Mouse (Mus musculus): ENCODE results near the gene Ddx19b.
A peak's percentile ranks its signal among the peaks of the same experiment; 100 is the strongest.
"Not testable (repeated sequence)": the region's sequence is repeated elsewhere in the genome, so short reads cannot be mapped to it uniquely, and the experiment has no call there.

Gene Ddx19b

GRCm38 (mm10) chr8:111033482-111034215 is 2.1 kb upstream of the Ddx19b start:
- peak; percentile 99 for DNase-seq

- DNase-seq, result no peak
These were observed 1.4 kb upstream of the Ddx19b start, which contains the start of gene Aars for GRCm38 (mm10) chr8:111032916-111033315. TSS of gene Aars (plus strand) at chr8:111033144.

GRCm38 (mm10) chr8:111030045-111030444 is 1.5 kb downstream of the Ddx19b start:
- DNase-seq, result no peak

GRCm38 (mm10) chr8:111029589-111029988 is 2.0 kb downstream of the Ddx19b start:
- DNase-seq, result no peak

GRCm38 (mm10) chr8:111027391-111027937 is 4.1 kb downstream of the Ddx19b start:
- peak; percentile 87 for DNase-seq

GRCm38 (mm10) chr8:111026609-111027008 is 4.9 kb downstream of the Ddx19b start:
- DNase-seq, result not testable (repeated sequence)

GRCm38 (mm10) chr8:111010230-111010991 is 21.1 kb downstream of the Ddx19b start:
- not testable (repeated sequence) for DNase-seq

GRCm38 (mm10) chr8:110997547-110998531 is 33.7 kb downstream of the Ddx19b start, which contains the start of gene Ddx19a:
TSS of gene Ddx19a (minus strand) at chr8:110997800.
- peak; percentile 86 for DNase-seq

GRCm38 (mm10) chr8:110996641-110997430 is 34.7 kb downstream of the Ddx19b start:
- no peak for DNase-seq

GRCm38 (mm10) chr8:110990017-110990416 is 41.5 kb downstream of the Ddx19b start:
- no peak for DNase-seq

GRCm38 (mm10) chr8:110987805-110988744 is 43.5 kb downstream of the Ddx19b start:
- no peak for DNase-seq

- no peak for DNase-seq
These were observed 50.2 kb downstream of the Ddx19b start for GRCm38 (mm10) chr8:110981304-110981703.

- DNase-seq, result not testable (repeated sequence)
These were observed 53.6 kb downstream of the Ddx19b start for GRCm38 (mm10) chr8:110977987-110978386.

GRCm38 (mm10) chr8:110976532-110976931 is 55.0 kb downstream of the Ddx19b start:
- not testable (repeated sequence) for DNase-seq

- DNase-seq, result peak; percentile 71
These were observed 61.4 kb downstream of the Ddx19b start for GRCm38 (mm10) chr8:110969910-110970770.

- DNase-seq, result peak; percentile 86
These were observed 64.2 kb downstream of the Ddx19b start for GRCm38 (mm10) chr8:110967326-110967725.

GRCm38 (mm10) chr8:110966586-110966985 is 65.0 kb downstream of the Ddx19b start:
- DNase-seq, result no peak

GRCm38 (mm10) chr8:110965594-110965993 is 66.0 kb downstream of the Ddx19b start:
- DNase-seq, result peak; percentile 87

GRCm38 (mm10) chr8:110964666-110965065 is 66.9 kb downstream of the Ddx19b start:
- DNase-seq, result no peak
